Mouse (Mus musculus): ENCODE measurements around the gene Nat8. TPM values are rescaled to one million over a fixed set of nuclear protein-coding genes. Genes with fewer than 3 reads are reported as not detected.
"Not testable (repeated sequence)": the region's sequence is repeated elsewhere in the genome, so short reads cannot be mapped to it uniquely, and the experiment has no call there.

Nat8 gene
- total RNA-seq (2014; fragmentation: Nextera tagmentation): not detected in 2 replicates
- total RNA-seq (2017): not detected in 2 replicates

GRCm38 (mm10) chr6:85831796-85832321 lies at the start of gene Nat8:
Gene Nat8 (minus strand): TSS chr6:85832082.
- ATAC-seq (replicated peaks; ENCODE audit: low FRiP score, low TSS enrichment, poor library complexity, severe bottlenecking): no peak

- ATAC-seq (replicated peaks; ENCODE audit: low FRiP score, low TSS enrichment, poor library complexity, severe bottlenecking): not testable (repeated sequence)
Observed at GRCm38 (mm10) chr6:85869006-85869405, 37.1 kb upstream of the Nat8 start, which contains the start of gene Nat8f2. Gene Nat8f2 (minus strand): TSS chr6:85869158.

GRCm38 (mm10) chr6:85867726-85868690 lies 36.1 kb upstream of the Nat8 start:
- ATAC-seq (replicated peaks; ENCODE audit: low FRiP score, low TSS enrichment, poor library complexity, severe bottlenecking): no peak

- ATAC-seq (replicated peaks; ENCODE audit: low FRiP score, low TSS enrichment, poor library complexity, severe bottlenecking): not testable (repeated sequence)
Observed at GRCm38 (mm10) chr6:85866995-85867394, 35.1 kb upstream of the Nat8 start.

- ATAC-seq (replicated peaks; ENCODE audit: low FRiP score, low TSS enrichment, poor library complexity, severe bottlenecking): not testable (repeated sequence)
Observed at GRCm38 (mm10) chr6:85866166-85866565, 34.3 kb upstream of the Nat8 start.

GRCm38 (mm10) chr6:85864900-85865639 lies 33.2 kb upstream of the Nat8 start:
- not testable (repeated sequence) for ATAC-seq (replicated peaks; ENCODE audit: low FRiP score, low TSS enrichment, poor library complexity, severe bottlenecking)

- no peak for ATAC-seq (replicated peaks; ENCODE audit: low FRiP score, low TSS enrichment, poor library complexity, severe bottlenecking)
Observed at GRCm38 (mm10) chr6:85863840-85864239, 32.0 kb upstream of the Nat8 start.

GRCm38 (mm10) chr6:85863136-85863535 lies 31.3 kb upstream of the Nat8 start:
- ATAC-seq (replicated peaks; ENCODE audit: low FRiP score, low TSS enrichment, poor library complexity, severe bottlenecking): no peak

- no peak for ATAC-seq (replicated peaks; ENCODE audit: low FRiP score, low TSS enrichment, poor library complexity, severe bottlenecking)
Observed at GRCm38 (mm10) chr6:85862565-85862964, 30.7 kb upstream of the Nat8 start.

GRCm38 (mm10) chr6:85861247-85861646 lies 29.4 kb upstream of the Nat8 start:
- no peak for ATAC-seq (replicated peaks; ENCODE audit: low FRiP score, low TSS enrichment, poor library complexity, severe bottlenecking)

GRCm38 (mm10) chr6:85856194-85856678 lies 24.4 kb upstream of the Nat8 start:
- ATAC-seq (replicated peaks; ENCODE audit: low FRiP score, low TSS enrichment, poor library complexity, severe bottlenecking): no peak

- ATAC-seq (replicated peaks; ENCODE audit: low FRiP score, low TSS enrichment, poor library complexity, severe bottlenecking): no peak
Observed at GRCm38 (mm10) chr6:85853481-85853880, 21.6 kb upstream of the Nat8 start.

- ATAC-seq (replicated peaks; ENCODE audit: low FRiP score, low TSS enrichment, poor library complexity, severe bottlenecking): no peak
Observed at GRCm38 (mm10) chr6:85851062-85851773, 19.3 kb upstream of the Nat8 start.

- no peak for ATAC-seq (replicated peaks; ENCODE audit: low FRiP score, low TSS enrichment, poor library complexity, severe bottlenecking)
Observed at GRCm38 (mm10) chr6:85849240-85849639, 17.4 kb upstream of the Nat8 start.

- no peak for ATAC-seq (replicated peaks; ENCODE audit: low FRiP score, low TSS enrichment, poor library complexity, severe bottlenecking)
Observed at GRCm38 (mm10) chr6:85848140-85848539, 16.3 kb upstream of the Nat8 start.

- ATAC-seq (replicated peaks; ENCODE audit: low FRiP score, low TSS enrichment, poor library complexity, severe bottlenecking): no peak
Observed at GRCm38 (mm10) chr6:85846921-85847320, 15.0 kb upstream of the Nat8 start.

- not testable (repeated sequence) for ATAC-seq (replicated peaks; ENCODE audit: low FRiP score, low TSS enrichment, poor library complexity, severe bottlenecking)
Observed at GRCm38 (mm10) chr6:85843677-85844458, 12.0 kb upstream of the Nat8 start.

- no peak for ATAC-seq (replicated peaks; ENCODE audit: low FRiP score, low TSS enrichment, poor library complexity, severe bottlenecking)
Observed at GRCm38 (mm10) chr6:85839982-85840381, 8.1 kb upstream of the Nat8 start.

Measured in megakaryocyte-erythroid progenitor cell, adult 5-6 weeks (primary cell).